In the genomic region with DNA sequence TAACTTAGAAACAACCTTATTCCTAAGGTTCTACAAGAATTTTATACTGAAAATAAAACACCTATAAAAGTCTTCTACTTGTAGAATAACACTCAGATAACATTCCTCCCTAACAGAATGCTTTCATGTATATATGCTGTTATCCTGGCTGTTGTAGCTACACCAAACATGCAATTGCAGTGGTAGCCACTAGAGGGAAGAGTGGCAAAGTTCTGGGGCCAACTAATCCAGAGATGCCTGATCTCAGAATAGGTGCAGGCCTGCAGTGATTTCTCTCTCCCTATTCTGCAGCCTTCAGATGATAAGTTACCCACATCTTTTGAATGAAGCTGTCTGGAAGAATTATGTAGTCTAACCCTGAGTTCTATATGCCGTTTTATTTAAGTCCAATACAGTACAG, we compare ENCODE assay signal across 8 mouse cellular contexts.
DNase-seq lines count a peak whose midpoint lies in the region; TF ChIP-seq lines count a peak whose summit lies in the region.

No protein-coding gene starts in this region.

- H3K36me3 ChIP-seq in ES-E14 (ENCODE audit: control insufficient read depth, insufficient read depth, low read length, poor library complexity, severe bottlenecking) = no peaks in the 10 kb centered on the region
- H3K36me3 ChIP-seq in midbrain, embryonic 10.5 days = no peaks in the 10 kb centered on the region

- in situ Hi-C loops in ES-E14 (cut with MboI; ENCODE audit: low sequenced_read_pairs in 2 of 2, unreplicated experiment in 2 of 2) = no loop called here

- no peaks in the 10 kb centered on the region for H3K9me3 ChIP-seq in ES-E14 (ENCODE audit: control insufficient read depth, insufficient read depth, low read depth, low read length)
- no peaks in the 10 kb centered on the region for H3K9me3 ChIP-seq in midbrain, embryonic 10.5 days (replicated peaks)

- no peaks in the 10 kb centered on the region for H3K4me1 ChIP-seq in ES-E14 (ENCODE audit: control insufficient read depth in 2 of 2, insufficient read depth in 2 of 2, low read length in 2 of 2, poor library complexity in 1 of 2)
- no peaks in the 10 kb centered on the region for H3K4me1 ChIP-seq in midbrain, embryonic 10.5 days

- intact Hi-C loops in gastrocnemius, postnatal 14 days (cut with DNase I; ENCODE audit: low total_unique reads) = no loop called here

- WGBS in midbrain, embryonic 10.5 days = 31% methylated on average over 1 of the region's 1 CpGs

- H3K9ac ChIP-seq in ES-E14 (ENCODE audit: insufficient read depth, low read depth, low read length, poor library complexity, severe bottlenecking) = no peak overlapping the region

- no peaks in the 10 kb centered on the region for H3K27me3 ChIP-seq in midbrain, embryonic 10.5 days (ENCODE audit: low read depth, poor library complexity, severe bottlenecking)

- no peak overlapping the region for H3K27ac ChIP-seq in ES-E14 (ENCODE audit: insufficient read depth, low read depth, low read length, poor library complexity, severe bottlenecking)
- H3K27ac ChIP-seq in midbrain, embryonic 10.5 days (replicated peaks) = no peak overlapping the region

- no peak overlapping the region for H3K4me3 ChIP-seq in ES-E14 (ENCODE audit: insufficient read depth in 1 of 2, low read depth in 1 of 2, low read length in 2 of 2, poor library complexity in 1 of 2, severe bottlenecking in 1 of 2)
- H3K4me3 ChIP-seq in midbrain, embryonic 10.5 days = no peak overlapping the region

- DNase-seq in gastrocnemius, postnatal 14 days = peak; percentile 14
- no peak for DNase-seq in gastrocnemius, adult 8-10 months (ENCODE audit: low spot score in 2 of 2)
- DNase-seq in ES-E14 (ENCODE audit: low read depth, low spot score) = peak; percentile 40
- DNase-seq in cerebellum, postnatal 10 days = peak; percentile 81 to 82
- peak; percentile 24 to 58 for DNase-seq in frontal cortex, postnatal 14 days (ENCODE audit: low spot score in 2 of 2)
- peak; percentile 60 for DNase-seq in layer of hippocampus, adult 9-10 months (ENCODE audit: low spot score)
- peak; percentile 44 for DNase-seq in midbrain, embryonic 10.5 days (ENCODE audit: low spot score)
- DNase-seq in thymus, postnatal 10 days (ENCODE audit: low spot score in 2 of 2) = no peak

TF ChIP-seq in ES-E14, 5 proteins besides CTCF, POLR2A, EP300 and RAD21:
- peak; percentile 37 for TF ChIP-seq ZC3H11A (IDR thresholded peaks at IDR 0.05; ENCODE audit: borderline replicate concordance, low read depth, low read length)
- no peak for TF ChIP-seq CHD2 (IDR thresholded peaks at IDR 0.05; ENCODE audit: low read depth, low read length)
- no peak for TF ChIP-seq HCFC1 (IDR thresholded peaks at IDR 0.05; ENCODE audit: borderline replicate concordance, insufficient read depth, low read length)
- no peak for TF ChIP-seq ZNF384 (IDR thresholded peaks at IDR 0.05; ENCODE audit: low read depth, low read length)
- no peak for TF ChIP-seq MAFK (IDR thresholded peaks at IDR 0.05; ENCODE audit: insufficient read depth, low read depth, low read length)

Comparison
In these comparisons a context has a peak if more than half of its experiments do, and no peak if none do; other contexts are left out.
1. DNase-seq: peak in gastrocnemius, postnatal 14 days (single experiment), ES-E14 (single experiment), cerebellum, postnatal 10 days (2 of 2), frontal cortex, postnatal 14 days (2 of 2), layer of hippocampus, adult 9-10 months (single experiment) and midbrain, embryonic 10.5 days (single experiment); none in gastrocnemius, adult 8-10 months (0 of 2) and thymus, postnatal 10 days (0 of 2).